13 mouse cellular contexts compared by ENCODE assay signal in the genomic region with DNA sequence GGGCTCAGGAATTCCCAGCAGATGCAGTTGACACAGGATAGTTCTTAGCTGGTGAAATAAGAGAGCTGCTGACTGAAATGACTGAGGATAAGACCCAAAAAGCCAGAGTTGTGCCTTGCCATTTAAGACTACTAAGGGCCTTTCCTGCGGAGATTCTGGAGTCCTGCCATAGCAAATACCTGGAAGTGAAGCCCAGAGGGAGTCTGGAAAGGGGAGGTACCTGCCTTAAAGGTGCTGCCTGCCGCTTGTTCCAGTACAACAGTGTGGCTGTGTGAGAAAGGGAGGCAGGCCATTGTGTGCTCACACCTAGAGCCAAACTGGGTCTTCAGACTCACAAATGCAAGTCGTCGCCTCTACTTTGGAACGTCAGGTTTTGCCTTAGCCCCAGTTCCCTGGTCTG.
DNase-seq lines count a peak whose midpoint lies in the region; ATAC-seq lines count a peak whose summit lies in the region.
"Had no signal": no experiment of that assay in that cellular context is flagged by ENCODE, and none has a peak within 500 bp of the region (broad histone marks: within the 10 kb centered on the region; RNA-seq: fewer than 3 reads in every experiment).

No protein-coding gene starts in this region.

- no peak for DNase-seq in kidney, postnatal 25 days
- DNase-seq in kidney, postnatal 36 days, result peak; percentile 52 to 65
- DNase-seq in hindbrain, embryonic 11.5 days (ENCODE audit: low spot score), result no peak
- DNase-seq in adrenal gland, adult 8-10 months, result no peak
- DNase-seq: adrenal gland, postnatal 10 days; cerebellum, adult 11 months; liver had no signal

- no peak overlapping the region for H3K9ac ChIP-seq in kidney, embryonic 15.5 days
- peak overlapping the region; percentile 62 for H3K9ac ChIP-seq in embryonic facial prominence, embryonic 13.5 days
- H3K9ac ChIP-seq in stomach, embryonic 14.5 days (replicated peaks; ENCODE audit: low read depth, low read length), result no peak overlapping the region; the same call in 1 of the 2 replicates
- H3K9ac ChIP-seq in hindbrain, embryonic 11.5 days (ENCODE audit: low read depth, low read length), result no peak overlapping the region
- H3K9ac ChIP-seq: midbrain, embryonic 12.5 days had no signal

- peak overlapping the region; percentile 24; the same call in 1 of the 2 replicates for H3K4me2 ChIP-seq in kidney, embryonic 15.5 days
- H3K4me2 ChIP-seq in embryonic facial prominence, embryonic 13.5 days, result peak overlapping the region; percentile 51
- no peak overlapping the region for H3K4me2 ChIP-seq in stomach, embryonic 14.5 days (replicated peaks; ENCODE audit: low read depth, low read length)
- H3K4me2 ChIP-seq in hindbrain, embryonic 11.5 days (replicated peaks; ENCODE audit: low read depth, low read length), result no peak overlapping the region
- H3K4me2 ChIP-seq: heart, embryonic 11.5 days; midbrain, embryonic 12.5 days had no signal

- no peaks in the 10 kb centered on the region for H3K27me3 ChIP-seq in kidney, embryonic 15.5 days
- H3K27me3 ChIP-seq in embryonic facial prominence, embryonic 13.5 days, result no peaks in the 10 kb centered on the region
- no peaks in the 10 kb centered on the region for H3K27me3 ChIP-seq in stomach, embryonic 14.5 days (ENCODE audit: control insufficient read depth, insufficient read depth, low read length)
- H3K27me3 ChIP-seq in hindbrain, embryonic 11.5 days (ENCODE audit: control insufficient read depth, insufficient read depth, low read length), result peaks cover 22% of the 10 kb centered on the region

- H3K27ac ChIP-seq in kidney, embryonic 15.5 days, result peak overlapping the region; percentile 54
- H3K27ac ChIP-seq in embryonic facial prominence, embryonic 13.5 days, result peak overlapping the region; percentile 76
- peak overlapping the region; percentile 7; the same call in 1 of the 2 replicates for H3K27ac ChIP-seq in stomach, embryonic 14.5 days (ENCODE audit: low read length)
- H3K27ac ChIP-seq in hindbrain, embryonic 11.5 days (ENCODE audit: low read depth, low read length), result no peak overlapping the region
- H3K27ac ChIP-seq: midbrain, embryonic 12.5 days had no signal

- H3K4me3 ChIP-seq in kidney, embryonic 15.5 days (replicated peaks), result no peak overlapping the region
- H3K4me3 ChIP-seq in embryonic facial prominence, embryonic 13.5 days, result peak overlapping the region; percentile 13; the same call in 1 of the 2 replicates
- H3K4me3 ChIP-seq in stomach, embryonic 14.5 days (ENCODE audit: low read depth, low read length), result no peak overlapping the region
- no peak overlapping the region for H3K4me3 ChIP-seq in hindbrain, embryonic 11.5 days (ENCODE audit: low read depth, low read length)
- H3K4me3 ChIP-seq: midbrain, embryonic 12.5 days had no signal

- no peak for ATAC-seq in kidney, embryonic 15.5 days (replicated peaks; ENCODE audit: low FRiP score)
- no peak for ATAC-seq in embryonic facial prominence, embryonic 13.5 days (ENCODE audit: insufficient number of reproducible peaks, insufficient read depth, low FRiP score, low TSS enrichment, low read depth)
- no peak for ATAC-seq in stomach, embryonic 14.5 days (ENCODE audit: insufficient number of reproducible peaks, insufficient read depth, low FRiP score, low read depth)
- no peak for ATAC-seq in hindbrain, embryonic 11.5 days (ENCODE audit: low FRiP score)

- no peaks in the 10 kb centered on the region for H3K36me3 ChIP-seq in kidney, embryonic 15.5 days
- H3K36me3 ChIP-seq in embryonic facial prominence, embryonic 13.5 days, result peaks cover 3% of the 10 kb centered on the region; the same call in 1 of the 2 replicates
- no peaks in the 10 kb centered on the region for H3K36me3 ChIP-seq in stomach, embryonic 14.5 days (ENCODE audit: control insufficient read depth, insufficient read depth, low read length)
- no peaks in the 10 kb centered on the region for H3K36me3 ChIP-seq in hindbrain, embryonic 11.5 days (ENCODE audit: control insufficient read depth, insufficient read depth, low read length)
- H3K36me3 ChIP-seq: midbrain, embryonic 12.5 days had no signal

- H3K4me1 ChIP-seq in kidney, embryonic 15.5 days, result peaks cover 75% of the 10 kb centered on the region
- H3K4me1 ChIP-seq in embryonic facial prominence, embryonic 13.5 days, result peaks cover 62% of the 10 kb centered on the region
- H3K4me1 ChIP-seq in stomach, embryonic 14.5 days (ENCODE audit: control insufficient read depth, insufficient read depth, low read length), result peaks cover 48% of the 10 kb centered on the region
- 0 out of 2 replicates have a peak, but pooled peaks cover 6% of the 10 kb centered on the region for H3K4me1 ChIP-seq in hindbrain, embryonic 11.5 days (replicated peaks; ENCODE audit: control insufficient read depth, insufficient read depth, low read length)

- H3K9me3 ChIP-seq in kidney, embryonic 15.5 days (replicated peaks), result no peaks in the 10 kb centered on the region
- no peaks in the 10 kb centered on the region for H3K9me3 ChIP-seq in embryonic facial prominence, embryonic 13.5 days
- H3K9me3 ChIP-seq in stomach, embryonic 14.5 days (ENCODE audit: control insufficient read depth, low read depth, low read length), result no peaks in the 10 kb centered on the region
- H3K9me3 ChIP-seq in hindbrain, embryonic 11.5 days (ENCODE audit: control insufficient read depth, low read length), result no peaks in the 10 kb centered on the region
- H3K9me3 ChIP-seq: G1E; midbrain, embryonic 12.5 days had no signal

- 48% methylated on average over 5 of the region's 5 CpGs for WGBS in kidney, embryonic 15.5 days
- WGBS in embryonic facial prominence, embryonic 13.5 days, result 36% methylated on average over 5 of the region's 5 CpGs
- 52% methylated on average over 5 of the region's 5 CpGs for WGBS in stomach, embryonic 14.5 days
- WGBS in hindbrain, embryonic 11.5 days, result 28% methylated on average over 5 of the region's 5 CpGs

Comparison
In these comparisons a context has a peak if more than half of its experiments do, and no peak if none do; other contexts are left out.
1. DNase-seq: peak in kidney, postnatal 36 days (2 of 2); none in kidney, postnatal 25 days (0 of 2), hindbrain, embryonic 11.5 days (single experiment) and adrenal gland, adult 8-10 months (single experiment).
2. H3K4me2 ChIP-seq: peak in kidney, embryonic 15.5 days (single experiment) and embryonic facial prominence, embryonic 13.5 days (single experiment); none in stomach, embryonic 14.5 days (single experiment) and hindbrain, embryonic 11.5 days (single experiment).